Mouse (Mus musculus) megakaryocyte, adult 5-6 weeks (primary cell): ENCODE results near the gene Zfp335. TPM values are rescaled to one million over a fixed set of nuclear protein-coding genes. Genes with fewer than 3 reads are reported as not detected.

Experiments
- ATAC-seq: 2 replicates; pipeline ENCODE4 v1.8.0; 2016; ENCODE audit warnings: mild to moderate bottlenecking, inconsistent platforms; ENCODE audit not compliant: poor library complexity, severe bottlenecking
- total RNA-seq, 2 experiments: library from RNA; stranded (forward) in 1 of 2; stranded (reverse) in 1 of 2; fragments of 153-499, 151-499 nt in 1 of 2; fragments of 221-1000, 200-1000 nt in 1 of 2; gene quantifications; 2 replicates each; pipeline versions ENCODE4 v1.2.3 to v1.2.4; 2015 to 2017

The Zfp335 gene
- total RNA-seq, 2 experiments from 2014 or later: 9.4 to 15.6 TPM

DNA sequence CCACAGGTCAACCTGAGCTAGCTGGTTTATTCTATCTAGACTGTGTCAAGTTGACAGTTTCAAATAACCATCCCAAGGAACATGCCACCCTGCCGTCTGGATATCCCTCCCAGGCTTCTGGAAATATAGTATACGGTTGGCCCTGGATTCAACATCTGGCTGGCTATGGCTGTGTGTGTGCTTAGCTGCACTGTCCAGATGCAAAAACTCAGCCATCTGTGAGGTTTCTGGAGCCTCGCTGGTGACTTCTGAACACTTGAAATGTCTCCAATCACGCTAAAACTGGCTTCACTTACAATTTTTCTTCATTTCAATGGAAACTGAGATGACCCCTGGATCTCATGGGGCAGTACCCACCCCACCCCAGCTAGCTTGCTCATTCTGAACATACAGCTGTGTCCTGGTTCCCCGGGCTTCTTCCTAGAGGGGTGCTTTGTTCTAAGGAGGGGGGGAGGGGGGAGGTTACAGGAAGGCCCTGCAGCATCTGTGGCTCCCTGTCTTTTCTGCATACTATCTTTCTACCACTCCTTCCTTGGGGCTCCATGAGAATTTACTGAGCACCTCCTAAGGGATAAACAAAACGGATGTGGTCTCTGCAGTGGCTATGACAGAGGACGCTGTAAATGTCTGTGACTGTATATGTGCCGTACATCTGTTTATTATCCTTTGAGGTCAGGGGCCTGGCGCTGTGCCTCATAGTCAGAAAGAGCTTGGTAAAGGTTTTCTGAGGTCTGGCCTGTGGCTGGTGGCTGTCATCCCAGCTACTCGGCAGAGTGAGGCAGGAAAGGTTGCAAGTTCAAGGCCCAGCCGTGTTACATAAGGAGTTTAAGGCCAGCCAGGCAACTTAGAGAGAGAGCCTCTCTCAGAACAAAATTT lies 19.4 kb upstream of the Zfp335 start:
- no peak for ATAC-seq

GRCm38 (mm10) chr2:164924100-164924857 lies 12.7 kb upstream of the Zfp335 start:
- peak; percentile 100 for ATAC-seq

- no peak for ATAC-seq
Measured at GRCm38 (mm10) chr2:164923291-164923690, 11.7 kb upstream of the Zfp335 start.

- no peak for ATAC-seq
Measured at GRCm38 (mm10) chr2:164921984-164922383, 10.4 kb upstream of the Zfp335 start.

DNA sequence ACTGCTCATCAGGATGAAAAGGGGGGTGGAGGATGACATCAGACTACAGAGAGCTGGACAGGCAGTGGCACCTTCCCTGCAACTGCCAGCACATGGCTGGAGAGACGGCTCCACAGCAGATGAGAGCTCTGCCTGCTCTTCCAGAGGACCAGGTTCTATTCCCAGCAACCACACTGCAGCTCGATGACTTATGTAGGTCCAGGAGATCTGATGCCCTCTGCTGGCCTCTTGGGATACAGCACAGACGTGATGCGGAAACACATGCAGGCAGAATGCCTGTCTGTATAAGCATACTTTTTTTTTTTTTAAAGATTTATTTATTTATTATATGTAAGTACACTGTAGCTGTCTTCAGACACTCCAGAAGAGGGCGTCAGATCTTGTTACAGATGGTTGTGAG lies 6.8 kb upstream of the Zfp335 start:
- ATAC-seq: peak; percentile 26; the same call in 1 of the 2 replicates

DNA sequence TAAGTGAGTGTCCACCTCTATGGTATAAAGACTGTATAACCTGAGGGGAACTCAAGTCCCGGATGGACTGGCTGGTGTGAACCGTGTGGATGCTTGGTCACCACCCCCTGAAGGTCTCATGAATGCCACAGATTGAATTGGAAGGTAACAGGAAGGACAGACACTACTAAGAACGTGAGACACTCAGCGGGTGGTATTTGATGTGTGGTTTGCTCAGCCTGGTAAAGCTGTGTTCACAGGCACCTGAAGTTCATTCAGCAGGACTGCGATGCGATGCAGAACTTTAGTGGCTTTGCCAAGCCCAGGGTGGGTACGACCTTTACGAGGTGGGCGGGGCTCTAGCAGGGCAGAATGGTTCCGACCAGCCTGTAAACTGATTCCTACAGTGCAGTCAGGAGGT lies 5.8 kb upstream of the Zfp335 start:
- ATAC-seq: no peak

GRCm38 (mm10) chr2:164916820-164917219 lies 5.3 kb upstream of the Zfp335 start:
- peak; percentile 63 for ATAC-seq

GRCm38 (mm10) chr2:164913428-164913786 lies 1.9 kb upstream of the Zfp335 start:
- peak; percentile 56 for ATAC-seq

DNA sequence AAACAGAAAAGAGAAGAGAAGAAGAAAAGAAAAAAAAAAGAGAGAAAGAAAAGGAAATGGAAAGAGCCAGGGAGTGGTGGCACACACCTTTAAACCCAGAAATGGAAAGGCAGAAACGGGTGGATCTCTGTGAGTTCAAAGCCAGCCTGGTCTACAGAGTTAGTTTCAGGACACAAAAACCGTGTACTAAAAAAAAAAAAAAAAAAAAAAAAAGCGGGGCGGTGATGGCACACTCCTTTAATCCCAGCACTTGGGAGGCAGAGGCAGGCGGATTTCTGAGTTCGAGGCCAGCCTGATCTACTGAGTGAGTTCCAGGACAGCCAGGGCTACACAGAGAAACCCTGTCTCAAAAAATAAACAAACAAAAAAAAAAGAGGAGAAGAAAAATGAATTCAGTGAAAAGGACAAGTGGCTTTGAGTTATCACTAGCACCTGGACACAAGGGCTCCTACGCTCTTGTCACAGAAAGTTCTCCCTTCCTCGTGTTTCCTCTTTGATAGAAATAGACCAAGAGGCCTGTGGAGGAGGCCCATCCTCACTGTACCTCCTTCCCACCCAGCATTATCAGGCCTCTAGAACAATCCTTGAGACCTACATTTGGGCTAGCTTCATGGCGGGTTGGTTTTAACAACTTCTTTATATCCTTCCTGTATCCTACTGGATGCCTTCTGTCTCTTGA lies 1.3 kb upstream of the Zfp335 start:
- no peak for ATAC-seq

DNA sequence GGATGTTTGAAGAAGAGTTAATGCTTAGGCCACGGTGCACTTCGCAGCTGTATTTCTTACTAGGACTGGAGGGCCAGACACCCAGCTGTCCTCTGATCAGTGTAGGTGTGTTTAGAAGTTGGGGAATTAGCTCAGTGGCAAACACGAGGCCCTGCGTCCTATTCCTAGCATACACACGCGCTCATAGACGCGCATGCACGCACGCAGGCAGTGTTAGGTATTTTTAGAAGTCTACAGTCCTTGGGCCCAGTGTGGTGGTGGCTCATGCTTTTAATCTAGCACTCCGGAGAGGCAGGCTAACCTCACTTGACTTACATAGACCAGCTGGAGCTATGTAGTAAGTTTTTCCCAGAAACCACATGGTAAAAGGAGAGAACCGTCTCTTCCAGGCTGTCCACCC lies 594 bp upstream of the Zfp335 start:
- peak; percentile 1; the same call in 1 of the 2 replicates for ATAC-seq

- no peak for ATAC-seq
Measured at GRCm38 (mm10) chr2:164910360-164911061, 1.0 kb downstream of the Zfp335 start.

DNA sequence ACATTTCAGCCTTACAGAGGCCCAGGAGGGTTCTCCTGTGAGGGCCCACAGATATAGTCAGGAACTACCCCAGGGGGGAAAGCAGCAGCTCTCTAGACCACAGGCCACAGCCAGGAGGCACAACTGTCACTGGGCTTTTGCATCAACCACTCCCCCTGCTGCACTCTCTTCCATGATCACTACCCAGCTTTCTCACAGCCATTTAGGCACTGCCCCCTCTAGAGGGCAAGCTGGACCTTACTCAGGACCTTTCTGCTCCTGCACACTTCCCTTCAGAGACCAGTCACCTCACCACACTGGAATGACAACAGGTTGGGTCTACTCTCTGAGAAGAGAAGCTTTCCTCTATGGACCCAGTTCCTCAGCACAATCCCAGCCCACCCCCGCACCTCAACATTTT lies 2.0 kb downstream of the Zfp335 start:
- ATAC-seq: peak; percentile 36

GRCm38 (mm10) chr2:164909100-164909499 lies 2.5 kb downstream of the Zfp335 start:
- ATAC-seq: no peak

DNA sequence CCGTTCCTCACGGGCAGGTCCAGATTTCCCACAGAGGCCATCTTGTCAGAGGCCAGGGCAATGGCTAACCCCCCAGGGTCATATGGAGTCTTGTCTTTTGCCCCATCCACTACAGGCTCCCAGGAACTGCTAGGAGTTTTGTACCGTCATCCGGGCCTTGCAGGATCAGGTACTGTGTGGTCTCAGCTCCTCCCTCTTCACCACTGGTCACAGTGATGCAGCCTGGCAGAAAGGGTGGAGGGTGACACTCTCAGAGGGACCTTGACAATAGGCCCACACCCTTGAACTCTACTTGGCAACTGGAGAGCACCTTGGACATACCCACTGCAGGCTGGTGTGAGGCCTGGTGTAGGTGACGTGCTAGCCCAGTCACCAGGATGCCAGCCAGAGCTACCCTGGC lies 3.5 kb downstream of the Zfp335 start:
- no peak for ATAC-seq

- ATAC-seq: no peak
Measured at GRCm38 (mm10) chr2:164907511-164907910, 4.0 kb downstream of the Zfp335 start.

GRCm38 (mm10) chr2:164906071-164906470 lies 5.5 kb downstream of the Zfp335 start:
- ATAC-seq: no peak

DNA sequence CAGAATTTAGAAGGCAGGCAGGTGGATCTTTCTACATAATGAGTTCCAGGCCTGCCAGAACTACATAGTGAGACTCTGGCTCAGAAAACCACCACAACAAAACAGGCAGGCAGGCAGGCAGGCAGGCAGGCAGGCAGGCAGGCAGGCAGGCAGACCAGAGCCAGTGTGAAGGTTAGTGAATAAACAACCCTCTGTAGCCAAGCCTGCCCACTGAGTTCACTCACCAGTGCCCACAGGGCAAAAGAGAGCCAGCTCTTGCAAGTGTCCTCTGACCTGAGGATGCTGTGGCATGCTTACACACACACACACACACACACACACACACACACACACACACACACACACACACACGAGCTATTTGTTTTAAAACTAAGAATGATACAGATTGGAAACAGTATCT lies 8.1 kb downstream of the Zfp335 start:
- no peak for ATAC-seq

GRCm38 (mm10) chr2:164901380-164901779 lies 10.2 kb downstream of the Zfp335 start:
- ATAC-seq: no peak

DNA sequence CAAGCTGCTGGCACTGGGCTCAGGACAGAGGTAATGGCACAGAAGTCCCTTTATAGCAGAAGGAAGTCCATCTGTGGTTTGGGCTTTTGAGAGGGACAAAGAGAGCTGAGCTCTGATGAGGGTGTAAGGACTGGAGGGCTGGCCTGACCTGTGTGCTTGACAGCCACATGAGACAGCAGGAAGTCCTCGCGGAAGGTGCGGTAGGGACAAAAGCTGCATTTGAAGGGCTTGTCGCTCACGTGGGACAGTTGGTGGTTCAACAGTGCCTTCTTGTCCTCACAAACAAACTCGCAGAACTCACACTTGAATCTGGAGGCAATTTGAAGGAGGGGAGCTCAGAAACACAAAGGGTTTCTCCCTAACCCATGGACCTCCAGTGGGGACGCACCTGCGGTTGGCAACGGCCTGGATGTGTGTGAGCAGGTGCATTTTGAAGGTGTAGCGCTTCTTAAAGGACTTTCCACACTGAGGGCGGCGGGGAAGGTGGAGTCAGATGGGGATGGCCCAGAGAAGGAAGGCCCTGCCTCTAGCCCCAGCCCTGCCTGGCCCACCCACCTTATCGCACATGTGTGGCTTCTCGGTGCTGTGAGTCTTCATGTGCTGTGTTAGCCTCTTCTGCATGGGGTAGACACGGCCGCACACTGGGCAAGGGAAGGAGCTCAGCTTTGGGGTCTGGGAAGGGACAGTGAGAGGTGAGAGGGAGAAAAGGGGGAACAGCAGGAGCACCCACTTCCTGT lies 11.7 kb downstream of the Zfp335 start:
- ATAC-seq: peak; percentile 55

DNA sequence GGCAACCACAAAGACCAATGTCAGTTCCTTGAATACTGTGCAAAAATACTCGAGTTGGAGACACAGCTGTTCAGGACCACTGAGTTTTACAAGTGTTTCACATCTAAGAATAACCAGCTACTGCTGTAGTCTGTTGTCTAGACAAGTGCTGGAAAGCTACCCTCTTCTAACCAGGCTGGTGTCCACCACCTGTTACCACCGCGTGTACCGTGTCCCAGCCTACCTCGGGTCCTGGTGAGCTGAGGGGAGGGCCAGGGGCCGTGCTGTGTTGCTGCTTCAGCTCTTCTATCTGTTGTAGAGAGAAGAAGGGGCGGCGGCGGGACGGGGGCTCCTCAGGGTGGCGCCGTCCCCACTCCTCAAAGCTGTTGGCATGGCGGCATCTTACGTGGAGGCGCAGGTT lies 12.5 kb downstream of the Zfp335 start:
- no peak for ATAC-seq
